Mouse (Mus musculus): Measurements from ENCODE around the gene St6gal1.
"Not testable (repeated sequence)": the region's sequence is repeated elsewhere in the genome, so short reads cannot be mapped to it uniquely, and the experiment has no call there.

The St6gal1 gene

GRCm38 (mm10) chr16:23224671-23225068 is at the start of gene St6gal1:
St6gal1 (plus strand) TSS chr16:23224740.
- peak; percentile 69 for DNase-seq

- DNase-seq: no peak
These were observed 49.7 kb upstream of the St6gal1 start for GRCm38 (mm10) chr16:23174855-23175254.

- no peak for DNase-seq
These were observed 48.6 kb upstream of the St6gal1 start for GRCm38 (mm10) chr16:23175956-23176355.

- DNase-seq: no peak
These were observed 46.7 kb upstream of the St6gal1 start for GRCm38 (mm10) chr16:23177856-23178255.

- DNase-seq: no peak
These were observed 45.7 kb upstream of the St6gal1 start for GRCm38 (mm10) chr16:23178796-23179195.

- not testable (repeated sequence) for DNase-seq
These were observed 45.1 kb upstream of the St6gal1 start for GRCm38 (mm10) chr16:23179436-23179835.

GRCm38 (mm10) chr16:23181054-23181453 is 43.5 kb upstream of the St6gal1 start:
- no peak for DNase-seq

- DNase-seq: no peak
These were observed 43.1 kb upstream of the St6gal1 start for GRCm38 (mm10) chr16:23181487-23181886.

GRCm38 (mm10) chr16:23181942-23182597 is 42.5 kb upstream of the St6gal1 start:
- no peak for DNase-seq

GRCm38 (mm10) chr16:23185824-23186223 is 38.7 kb upstream of the St6gal1 start:
- DNase-seq: no peak

- no peak for DNase-seq
These were observed 38.1 kb upstream of the St6gal1 start for GRCm38 (mm10) chr16:23186418-23186817.

GRCm38 (mm10) chr16:23187983-23188382 is 36.6 kb upstream of the St6gal1 start:
- no peak for DNase-seq

- no peak for DNase-seq
These were observed 34.9 kb upstream of the St6gal1 start for GRCm38 (mm10) chr16:23189612-23190011.

GRCm38 (mm10) chr16:23191560-23192242 is 32.8 kb upstream of the St6gal1 start:
- no peak for DNase-seq

- DNase-seq: no peak
These were observed 28.9 kb upstream of the St6gal1 start for GRCm38 (mm10) chr16:23195618-23196017.

- no peak for DNase-seq
These were observed 28.2 kb upstream of the St6gal1 start for GRCm38 (mm10) chr16:23196296-23196695.

- no peak for DNase-seq
These were observed 27.7 kb upstream of the St6gal1 start for GRCm38 (mm10) chr16:23196791-23197190.

- no peak for DNase-seq
These were observed 23.0 kb upstream of the St6gal1 start for GRCm38 (mm10) chr16:23201498-23201897.

GRCm38 (mm10) chr16:23214314-23214713 is 10.2 kb upstream of the St6gal1 start:
- no peak for DNase-seq

GRCm38 (mm10) chr16:23215241-23215900 is 9.2 kb upstream of the St6gal1 start:
- DNase-seq: no peak

- DNase-seq: no peak
These were observed 8.2 kb upstream of the St6gal1 start for GRCm38 (mm10) chr16:23216366-23216765.

GRCm38 (mm10) chr16:23218313-23218712 is 6.2 kb upstream of the St6gal1 start:
- DNase-seq: no peak

GRCm38 (mm10) chr16:23223166-23223870 is 1.2 kb upstream of the St6gal1 start:
- no peak for DNase-seq
